Mouse (Mus musculus) brown adipose tissue, adult 24 weeks (tissue): ENCODE measurements around the gene Sf3b4. TPM values are rescaled to one million over a fixed set of nuclear protein-coding genes. Genes with fewer than 3 reads are reported as not detected.

ENCODE experiments used
- H3K27ac ChIP-seq: fragments of 200-500 bp; replicated peaks from 2 replicates; pipeline ENCODE4 v1.5.1; 2012; ENCODE audit warnings: low read depth, mild to moderate bottlenecking, low read length
- H3K4me1 ChIP-seq: fragments of 200-500 bp; 2 replicates; pipeline ENCODE4 v1.6.1; 2012; ENCODE audit warnings: low read length, mixed read lengths; ENCODE audit not compliant: control insufficient read depth, insufficient read depth, insufficient read length
- H3K4me3 ChIP-seq: fragments of 200-500 bp; 2 replicates; pipeline ENCODE4 v1.5.1; 2012; ENCODE audit warnings: low read depth, mild to moderate bottlenecking, low read length, moderate library complexity; ENCODE audit not compliant: insufficient read depth
- polyA plus RNA-seq: library from polyadenylated mRNA; stranded (reverse); fragments of >200 nt; gene quantifications from 2 replicates; pipeline ENCODE4 v1.2.4, GENCODE M21; 2012; ENCODE audit not compliant: missing spikeins, insufficient read depth, insufficient read length

The Sf3b4 gene
- polyA plus RNA-seq, 1 experiment: 13.6 TPM

DNA sequence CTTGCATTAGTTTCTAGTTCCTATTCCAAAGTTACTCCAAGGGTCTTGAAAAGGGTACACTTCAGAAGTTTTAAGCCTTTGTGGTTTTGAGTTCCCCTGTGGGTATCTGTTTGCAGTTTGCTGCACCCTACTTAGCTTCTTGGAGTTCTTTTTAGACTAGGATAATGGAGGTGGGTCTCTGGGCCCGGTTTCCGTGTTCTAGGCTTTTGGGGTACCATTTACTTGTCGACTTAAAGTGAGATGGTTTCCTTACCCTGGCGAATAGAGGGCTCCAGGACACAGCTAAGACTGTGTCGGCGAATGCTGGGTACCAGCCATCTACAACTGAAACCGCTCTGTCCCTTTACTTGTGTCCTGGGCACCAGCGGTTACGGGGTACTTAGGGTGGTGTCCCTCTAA, 49.5 kb downstream of the Sf3b4 start:
- peak overlapping the region; percentile 69 for H3K4me3 ChIP-seq
- H3K4me1 ChIP-seq: peaks cover 6% of the 10 kb centered on the region
- H3K27ac ChIP-seq: peak overlapping the region; percentile 83

GRCm38 (mm10) chr3:96222774-96223173, 50.6 kb downstream of the Sf3b4 start:
- Histone ChIP-seq H3K4me1 (peaks cover 6% of the 10 kb centered on the region), H3K4me3 (no peak overlapping the region), H3K27ac (no peak overlapping the region)

- Histone ChIP-seq H3K4me3 (no peak overlapping the region), H3K27ac (no peak overlapping the region), H3K4me1 (peaks cover 6% of the 10 kb centered on the region)
Observed at GRCm38 (mm10) chr3:96225421-96225820, 53.3 kb downstream of the Sf3b4 start.

Other genes starting within 250 kb of the Sf3b4 start
- gene Anp32e, start 243.1 kb upstream of the Sf3b4 start, polyA plus RNA-seq: 78.5 and 88.8 TPM in 2 replicates
- gene Plekho1, start 176.3 kb upstream of the Sf3b4 start, polyA plus RNA-seq: 8.8 and 13.9 TPM in 2 replicates
- 16.6 and 23.7 TPM in 2 replicates for gene Vps45, start 113.9 kb upstream of the Sf3b4 start, polyA plus RNA-seq
- gene Otud7b, start 67.8 kb upstream of the Sf3b4 start, polyA plus RNA-seq: 6.9 and 8.3 TPM in 2 replicates
- 2.8 and 2.9 TPM in 2 replicates for gene Mtmr11, start 10.3 kb upstream of the Sf3b4 start, polyA plus RNA-seq
- not detected in 2 replicates for gene Sv2a, start 8.8 kb downstream of the Sf3b4 start, polyA plus RNA-seq
- 36.7 and 42.5 TPM in 2 replicates for gene Bola1, start 47.4 kb downstream of the Sf3b4 start, polyA plus RNA-seq
- gene Hist2h2ab, start 47.5 kb downstream of the Sf3b4 start, polyA plus RNA-seq: not detected in 2 replicates
- gene Hist2h2ac, start 48.5 kb downstream of the Sf3b4 start, polyA plus RNA-seq: not detected in 2 replicates
- gene Hist2h2be, start 48.8 kb downstream of the Sf3b4 start, polyA plus RNA-seq: 13.2 and 16.0 TPM in 2 replicates
- 3.3 and 5.7 TPM in 2 replicates for gene Hist2h3c2, start 66.8 kb downstream of the Sf3b4 start, polyA plus RNA-seq
- gene Hist2h2aa2, start 67.9 kb downstream of the Sf3b4 start, polyA plus RNA-seq: 115 and 122 TPM in 2 replicates
- not detected in 2 replicates for gene Hist2h2aa1, start 73.2 kb downstream of the Sf3b4 start, polyA plus RNA-seq
- not detected in 2 replicates for gene Hist2h3c1, start 74.4 kb downstream of the Sf3b4 start, polyA plus RNA-seq
- gene Hist2h4, start 91.0 kb downstream of the Sf3b4 start, polyA plus RNA-seq: 0.83 and 1.6 TPM in 2 replicates
- not detected in 2 replicates for gene Hist2h3b, start 96.3 kb downstream of the Sf3b4 start, polyA plus RNA-seq
- not detected in 2 replicates for gene Hist2h2bb, start 97.4 kb downstream of the Sf3b4 start, polyA plus RNA-seq
- 1.3 and 2.1 TPM in 2 replicates for gene Fcgr1, start 121.6 kb downstream of the Sf3b4 start, polyA plus RNA-seq